Mouse (Mus musculus): ENCODE measurements around the gene Gm28079. TPM values are rescaled to one million over a fixed set of nuclear protein-coding genes. Genes with fewer than 3 reads are reported as not detected.
"Not testable (repeated sequence)": the region's sequence is repeated elsewhere in the genome, so short reads cannot be mapped to it uniquely, and the experiment has no call there.

The Gm28079 gene
- not detected in 2 replicates for total RNA-seq (2017)

DNA sequence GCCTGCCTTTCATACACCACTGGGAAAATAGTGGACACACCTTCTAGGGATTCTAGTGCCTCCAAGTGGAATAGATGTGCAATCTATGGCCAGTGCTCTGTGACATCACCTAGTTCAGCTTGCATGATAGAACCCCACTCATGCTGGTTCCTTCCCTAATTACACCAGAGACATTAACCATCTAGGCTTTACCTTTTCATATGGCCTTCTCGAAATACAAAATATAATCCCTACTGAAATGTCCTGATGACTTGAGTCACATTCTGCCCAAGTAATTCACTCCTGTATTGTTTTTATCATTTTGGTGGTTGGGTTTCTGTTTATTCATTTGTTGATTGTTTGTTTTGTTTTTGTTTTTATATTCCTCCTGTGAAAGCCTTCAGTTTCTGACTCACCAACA lies at the start of gene Gm28079:
TSS of gene Gm28079 (minus strand) at position 101 of the 400 bp plus-strand sequence.
- ATAC-seq (replicated peaks in 1 of 2; ENCODE audit: insufficient read depth in 1 of 2, low FRiP score in 2 of 2, low TSS enrichment in 1 of 2, low read depth in 1 of 2, poor library complexity in 2 of 2, severe bottlenecking in 2 of 2): not testable (repeated sequence)

All from hematopoietic stem cell, adult 5-6 weeks (primary cell).